Mouse (Mus musculus) heart, adult 2 months (tissue): ENCODE measurements around the gene Gap43. TPM values are rescaled to one million over a fixed set of nuclear protein-coding genes. Genes with fewer than 3 reads are reported as not detected.

Experiments
- DNase-seq, 2 experiments: peaks; one replicate each; pipeline ENCODE4 v3.0.0; 2021
- H3K27ac ChIP-seq: fragments of 200-600 bp; 2 replicates; pipeline ENCODE4 v1.8.1; 2022
- H3K27me3 ChIP-seq: fragments of 200-500 bp; 2 replicates; pipeline ENCODE4 v1.6.1; 2012; ENCODE audit warnings: mild to moderate bottlenecking, low read length, inconsistent platforms, mixed read lengths; ENCODE audit not compliant: control insufficient read depth, insufficient read depth
- H3K36me3 ChIP-seq: fragments of 200-500 bp; 2 replicates; pipeline ENCODE4 v1.6.1; 2012; ENCODE audit warnings: low read length, inconsistent platforms; ENCODE audit not compliant: control insufficient read depth, insufficient read depth
- H3K4me1 ChIP-seq: fragments of 200-500 bp; 2 replicates; pipeline ENCODE4 v1.6.1; 2011; ENCODE audit warnings: low read length; ENCODE audit not compliant: control insufficient read depth, insufficient read depth
- H3K4me3 ChIP-seq: fragments of 200-600 bp; 2 replicates; pipeline ENCODE4 v1.8.1; 2022
- H3K79me2 ChIP-seq: fragments of 200-500 bp; replicated peaks from 2 replicates; pipeline ENCODE4 v1.6.1; 2012; ENCODE audit warnings: mild to moderate bottlenecking, inconsistent platforms, low read length, moderate library complexity, mixed read lengths; ENCODE audit not compliant: control insufficient read depth, insufficient read depth
- H3K9ac ChIP-seq: fragments of 200-500 bp; 2 replicates; pipeline ENCODE4 v1.6.1; 2012; ENCODE audit warnings: low read depth, mild to moderate bottlenecking, control low read depth, inconsistent platforms, low read length, mixed read lengths
- CTCF ChIP-seq: fragments of 200-600 bp; IDR thresholded peaks from 2 replicates; pipeline ENCODE4 v1.8.1; 2022; ENCODE audit warnings: antibody characterized with exemption, mild to moderate bottlenecking, moderate library complexity
- EP300 ChIP-seq: fragments of 200-500 bp; IDR thresholded peaks from 2 replicates; pipeline ENCODE4 v1.6.1; 2011; ENCODE audit warnings: low read depth, low read length, control low read depth; ENCODE audit not compliant: insufficient read depth
- POLR2A ChIP-seq: fragments of 200-500 bp; IDR thresholded peaks from 2 replicates; pipeline ENCODE4 v1.6.1; 2011; ENCODE audit warnings: mild to moderate bottlenecking, low read depth, low read length, control low read depth; ENCODE audit not compliant: insufficient read depth
- WGBS: fragments of 180-500 bp; shearing (Covaris S2); methylation state at CpG from one replicate; pipeline ENCODE4 v1.1.7; 2018; 5-methylcytosine and 5-hydroxymethylcytosine counted together
- intact Hi-C: fragments of 180-260 bp; cut with DNase I; formaldehyde crosslinking; loops from one replicate; pipeline ENCODE4 v1.15.1; 2025
- polyA plus RNA-seq: library from polyadenylated mRNA; depleted of rRNA; stranded (reverse); fragments of >200 nt; gene quantifications from 2 replicates; pipeline ENCODE4 v1.2.3, GENCODE M21; 2012
- total RNA-seq, 2 experiments: library from RNA; stranded (reverse); gene quantifications; 2 replicates each; pipeline ENCODE4 v1.2.3; 2021

Gene Gap43
- total and polyA plus RNA-seq, 3 experiments, result 0.16 to 0.57 (median 0.43) TPM

DNA sequence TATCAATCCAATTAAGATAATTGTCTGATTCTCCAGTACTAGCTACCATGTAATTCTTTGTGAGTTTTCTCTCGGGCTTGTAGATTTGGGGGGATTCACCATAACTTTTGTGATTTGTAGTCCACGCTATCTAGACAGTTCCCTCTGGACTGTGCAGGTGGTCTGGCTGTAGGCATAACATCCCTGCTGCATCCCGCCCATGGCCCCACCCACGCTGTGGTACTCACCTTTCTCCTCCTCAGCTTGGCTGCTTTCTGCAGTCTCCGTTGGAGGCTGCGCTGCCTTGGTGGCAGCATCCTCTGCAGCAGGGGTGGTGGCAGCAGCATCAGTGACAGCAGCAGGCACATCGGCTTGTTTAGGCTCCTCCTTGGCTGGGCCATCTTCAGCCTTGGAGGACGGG, 48.9 kb downstream of the Gap43 start:
- Histone ChIP-seq H3K4me1 (no peaks in the 10 kb centered on the region), H3K79me2 (no peaks in the 10 kb centered on the region), H3K4me3 (no peak overlapping the region), H3K36me3 (no peaks in the 10 kb centered on the region), H3K9ac (no peak overlapping the region), H3K27ac (no peak overlapping the region), H3K27me3 (no peaks in the 10 kb centered on the region)
- intact Hi-C loops, result no loop called here
- WGBS, result 83% methylated on average over 8 of the region's 8 CpGs
- no peak for TF ChIP-seq POLR2A
- no peak for TF ChIP-seq CTCF
- TF ChIP-seq EP300, result no peak
- DNase-seq, result no peak

DNA sequence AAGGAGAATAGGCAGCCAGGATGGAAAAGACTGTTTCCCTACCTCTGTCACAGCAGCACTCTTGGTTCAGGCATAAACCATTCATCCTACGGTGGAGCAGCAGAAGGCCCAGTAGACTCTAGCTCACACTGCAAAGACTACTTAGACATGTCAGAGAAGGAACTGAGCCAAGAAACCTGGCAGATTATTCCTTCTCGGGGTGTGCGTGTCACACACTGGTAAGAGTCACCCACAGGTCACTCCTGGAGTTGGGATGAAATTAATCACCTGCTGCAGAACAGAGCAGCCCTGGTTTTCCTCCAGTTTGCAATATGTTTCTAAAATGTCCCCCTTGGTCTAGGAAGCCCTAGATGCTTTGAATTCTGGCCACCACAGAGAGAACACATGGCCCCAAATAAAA, 56.4 kb downstream of the Gap43 start:
- no peak for DNase-seq
- Histone ChIP-seq H3K79me2 (no peaks in the 10 kb centered on the region), H3K27me3 (no peaks in the 10 kb centered on the region), H3K9ac (no peak overlapping the region), H3K36me3 (no peaks in the 10 kb centered on the region), H3K4me1 (no peaks in the 10 kb centered on the region), H3K27ac (no peak overlapping the region), H3K4me3 (no peak overlapping the region)
- 83% methylated on average over 3 of the region's 3 CpGs for WGBS
- TF ChIP-seq POLR2A, result no peak
- TF ChIP-seq CTCF, result no peak
- TF ChIP-seq EP300, result no peak
- intact Hi-C loops, result no loop called here

DNA sequence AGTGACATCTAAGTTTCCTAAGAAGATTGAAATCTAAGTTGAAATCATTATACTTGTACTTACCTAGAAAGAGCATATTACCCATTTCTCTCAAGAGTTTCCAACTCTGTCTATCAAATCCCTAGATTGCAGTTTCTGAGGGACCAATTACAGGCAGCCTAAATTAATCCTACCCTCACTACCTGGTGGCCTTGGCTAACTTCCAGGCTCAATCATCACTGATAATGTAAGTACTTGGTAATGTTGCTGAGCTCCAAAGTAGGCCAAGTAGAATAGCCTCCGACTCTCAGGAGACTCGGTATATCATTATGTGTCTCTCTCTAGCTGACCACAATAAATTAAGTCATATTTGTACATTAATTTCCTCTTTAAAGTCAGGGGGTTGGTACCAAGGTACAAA, 62.7 kb downstream of the Gap43 start:
- no peak for TF ChIP-seq EP300
- WGBS, result 77% methylated on average over 2 of the region's 2 CpGs
- Histone ChIP-seq H3K36me3 (no peaks in the 10 kb centered on the region), H3K27me3 (no peaks in the 10 kb centered on the region), H3K4me3 (no peak overlapping the region), H3K79me2 (no peaks in the 10 kb centered on the region), H3K9ac (no peak overlapping the region), H3K4me1 (no peaks in the 10 kb centered on the region; the same call in 1 of the 2 replicates), H3K27ac (no peak overlapping the region)
- DNase-seq, result no peak
- intact Hi-C loops, result loop anchor here (2.0 to 10.0 kb wide), 2 partner anchors 505 to 1527 kb away; no protein-coding TSS in a partner anchor

DNA sequence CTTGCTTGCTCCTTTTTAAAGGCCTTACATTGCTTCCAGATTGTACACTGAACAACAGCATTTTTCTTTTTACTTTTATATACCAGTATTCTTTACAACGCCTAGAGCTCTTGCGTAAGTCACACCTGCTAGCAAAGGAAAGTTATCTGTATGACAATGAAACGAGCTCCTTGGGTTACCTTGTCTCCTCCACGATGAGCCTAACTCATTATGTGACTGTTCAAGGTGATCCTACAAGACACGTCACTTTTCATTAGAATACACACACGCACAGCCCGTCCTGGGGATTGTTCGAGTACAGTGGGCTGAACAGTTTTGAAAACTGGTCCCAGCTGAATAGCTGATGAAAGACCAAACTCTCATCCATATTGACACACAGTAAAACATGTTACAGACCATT, 63.2 kb downstream of the Gap43 start:
- Histone ChIP-seq H3K27ac (no peak overlapping the region), H3K9ac (no peak overlapping the region), H3K79me2 (no peaks in the 10 kb centered on the region), H3K36me3 (no peaks in the 10 kb centered on the region), H3K4me3 (no peak overlapping the region), H3K27me3 (no peaks in the 10 kb centered on the region), H3K4me1 (no peaks in the 10 kb centered on the region; the same call in 1 of the 2 replicates)
- no peak for DNase-seq
- 88% methylated on average over 8 of the region's 8 CpGs for WGBS
- TF ChIP-seq CTCF (no peak), POLR2A (no peak), EP300 (no peak)
- intact Hi-C loops, result loop anchor here (2.0 to 10.0 kb wide), 2 partner anchors 506 to 1528 kb away; no protein-coding TSS in a partner anchor

DNA sequence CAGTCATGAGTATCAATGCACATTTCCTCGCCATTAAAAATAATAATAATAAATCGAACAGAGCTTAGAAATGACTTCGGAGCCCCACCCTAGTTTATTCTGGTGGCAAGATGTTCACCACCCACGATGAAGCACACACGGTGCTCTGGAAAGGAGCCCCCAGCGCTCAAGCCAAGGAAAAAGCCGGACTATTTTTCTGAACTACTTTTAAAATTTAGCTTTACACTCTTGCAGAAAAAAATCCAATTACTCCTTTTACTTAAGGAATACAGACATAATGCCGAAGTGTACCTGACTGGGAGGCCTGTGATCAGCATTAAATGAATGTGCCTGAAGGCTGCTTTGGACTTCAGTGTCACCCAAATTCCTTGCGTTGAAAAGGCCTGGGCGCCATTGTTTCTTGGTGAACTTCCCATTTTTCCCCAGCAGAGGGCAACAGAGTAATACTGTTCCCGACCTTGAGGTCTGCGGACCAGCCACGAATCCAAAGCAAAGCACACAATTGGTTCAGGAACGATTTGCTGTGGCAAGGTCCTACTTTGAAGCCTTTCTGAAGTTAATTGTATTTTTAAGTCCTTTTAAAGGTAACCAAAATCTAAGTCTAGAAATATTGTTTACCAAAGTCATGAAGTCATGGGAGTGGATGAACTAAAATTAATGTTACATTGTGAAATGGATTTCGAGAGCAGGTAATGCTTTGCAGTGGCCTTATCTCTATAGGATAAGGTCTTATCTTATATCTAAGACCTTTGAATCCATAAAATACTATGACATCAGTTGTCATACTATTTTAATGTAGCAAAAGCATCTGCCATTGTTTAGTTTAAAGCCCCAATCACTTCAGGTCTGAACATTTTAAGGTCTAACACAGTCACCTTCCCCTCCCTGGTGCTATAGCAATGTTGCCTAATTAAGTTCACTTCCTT, 64.0 kb downstream of the Gap43 start:
- intact Hi-C loops, result loop anchor here (2.0 to 10.0 kb wide), 2 partner anchors 506 to 1528 kb away; no protein-coding TSS in a partner anchor
- Histone ChIP-seq H3K9ac (no peak overlapping the region), H3K27me3 (no peaks in the 10 kb centered on the region), H3K27ac (no peak overlapping the region), H3K36me3 (no peaks in the 10 kb centered on the region), H3K4me3 (no peak overlapping the region), H3K4me1 (no peaks in the 10 kb centered on the region; the same call in 1 of the 2 replicates), H3K79me2 (no peaks in the 10 kb centered on the region)
- peak; percentile 70; the same call in 1 of the 2 replicates for TF ChIP-seq EP300
- TF ChIP-seq CTCF, result no peak; the same call in 1 of the 2 replicates
- no peak for TF ChIP-seq POLR2A
- WGBS, result 39% methylated on average over 15 of the region's 15 CpGs
- DNase-seq, result peak; percentile 45 to 70
